Mouse (Mus musculus) heart, embryonic 11.5 days (tissue): Measurements from ENCODE around the gene Tas1r2. TPM values are rescaled to one million over a fixed set of nuclear protein-coding genes. Genes with fewer than 3 reads are reported as not detected.

Source experiments
- ATAC-seq: fragments of 200-750 bp; cut with Nextera tagmentation; replicated peaks from 2 replicates; pipeline ENCODE4 v1.8.0; 2017; ENCODE audit warnings: moderate library complexity; ENCODE audit not compliant: insufficient number of reproducible peaks, low FRiP score, low TSS enrichment
- H3K27ac ChIP-seq: fragments of 300-500 bp; sonication (generic); 2 replicates; pipeline ENCODE4 v1.5.1; 2014; ENCODE audit warnings: mild to moderate bottlenecking, low read depth, low read length
- H3K27me3 ChIP-seq: fragments of 300-500 bp; sonication (generic); 2 replicates; pipeline ENCODE4 v1.6.1; 2014; ENCODE audit warnings: mild to moderate bottlenecking, low read length, mixed read lengths; ENCODE audit not compliant: control insufficient read depth, insufficient read depth
- H3K36me3 ChIP-seq: fragments of 300-500 bp; sonication (generic); 2 replicates; pipeline ENCODE4 v1.6.1; 2014; ENCODE audit warnings: mild to moderate bottlenecking, low read length, moderate library complexity, mixed read lengths; ENCODE audit not compliant: control insufficient read depth, insufficient read depth
- H3K4me1 ChIP-seq: fragments of 300-500 bp; sonication (generic); 2 replicates; pipeline ENCODE4 v1.6.1; 2014; ENCODE audit warnings: low read length; ENCODE audit not compliant: control insufficient read depth, insufficient read depth
- H3K4me2 ChIP-seq: fragments of 300-500 bp; sonication (generic); 2 replicates; pipeline ENCODE4 v1.6.1; 2014; ENCODE audit warnings: mild to moderate bottlenecking, moderate library complexity
- H3K4me3 ChIP-seq: fragments of 300-500 bp; sonication (generic); 2 replicates; pipeline ENCODE4 v1.5.1; 2014; ENCODE audit warnings: low read depth, low read length
- H3K9ac ChIP-seq: fragments of 300-500 bp; sonication (generic); 2 replicates; pipeline ENCODE4 v1.6.1; 2014; ENCODE audit warnings: mild to moderate bottlenecking, low read depth, low read length, moderate library complexity
- H3K9me3 ChIP-seq: fragments of 300-500 bp; sonication (generic); replicated peaks from 2 replicates; pipeline ENCODE4 v1.6.1; 2016; ENCODE audit warnings: low read length; ENCODE audit not compliant: control insufficient read depth
- WGBS: fragments of 180-500 bp; shearing (Covaris S2); extraction: QIAGEN DNeasy Blood & Tissue Kit; methylation state at CpG from one replicate; pipeline ENCODE4 v1.1.7; 2014; ENCODE audit not compliant: insufficient replicate concordance; 5-methylcytosine and 5-hydroxymethylcytosine counted together
- polyA plus RNA-seq: library from polyadenylated mRNA; unstranded; fragments of >200 nt; fragmentation: Nextera tagmentation; extraction: Ambion mirVana; gene quantifications from 2 replicates; pipeline ENCODE4 v1.2.1, GENCODE M21; 2014

Tas1r2 gene
- polyA plus RNA-seq, 1 experiment from 2014 or later = not detected

GRCm38 (mm10) chr4:139675696-139676095 is 22.4 kb downstream of the Tas1r2 start:
- ATAC-seq = no peak
- H3K9me3 ChIP-seq = no peaks in the 10 kb centered on the region
- no peak overlapping the region for H3K9ac ChIP-seq

GRCm38 (mm10) chr4:139683728-139684638 is 30.6 kb downstream of the Tas1r2 start:
- H3K4me1 ChIP-seq = no peaks in the 10 kb centered on the region
- no peak overlapping the region for H3K4me2 ChIP-seq
- H3K27me3 ChIP-seq = 0 out of 2 replicates have a peak, but pooled peaks cover 5% of the 10 kb centered on the region
- WGBS = 67% methylated on average over 22 of the region's 22 CpGs
- no peak for ATAC-seq
- H3K36me3 ChIP-seq = no peaks in the 10 kb centered on the region
- no peaks in the 10 kb centered on the region; the same call in 1 of the 2 replicates for H3K9me3 ChIP-seq
- no peak overlapping the region for H3K4me3 ChIP-seq
- no peak overlapping the region for H3K9ac ChIP-seq
- no peak overlapping the region for H3K27ac ChIP-seq

More at GRCm38 (mm10) chr4:139675696-139676095, 22.4 kb downstream of the Tas1r2 start:
- 43% methylated on average over 9 of the region's 9 CpGs for WGBS
- Histone ChIP-seq H3K36me3 (no peaks in the 10 kb centered on the region), H3K4me1 (no peaks in the 10 kb centered on the region), H3K4me2 (no peak overlapping the region), H3K27me3 (0 out of 2 replicates have a peak, but pooled peaks cover 9% of the 10 kb centered on the region), H3K4me3 (no peak overlapping the region), H3K27ac (no peak overlapping the region)

- Histone ChIP-seq H3K4me1 (no peaks in the 10 kb centered on the region), H3K9me3 (no peaks in the 10 kb centered on the region; the same call in 1 of the 2 replicates), H3K27me3 (peaks cover 6% of the 10 kb centered on the region), H3K36me3 (no peaks in the 10 kb centered on the region), H3K27ac (no peak overlapping the region), H3K4me2 (no peak overlapping the region), H3K9ac (no peak overlapping the region), H3K4me3 (no peak overlapping the region)
- WGBS = 11% methylated on average over 3 of the region's 3 CpGs
- no peak for ATAC-seq
Measured at GRCm38 (mm10) chr4:139684639-139685017, 31.3 kb downstream of the Tas1r2 start.

- H3K27ac ChIP-seq = no peak overlapping the region
- no peak overlapping the region for H3K4me2 ChIP-seq
- H3K4me1 ChIP-seq = no peaks in the 10 kb centered on the region
- H3K4me3 ChIP-seq = no peak overlapping the region
- H3K27me3 ChIP-seq = peaks cover 21% of the 10 kb centered on the region
- no peaks in the 10 kb centered on the region for H3K9me3 ChIP-seq
- H3K36me3 ChIP-seq = no peaks in the 10 kb centered on the region
- ATAC-seq = no peak
- WGBS = 65% methylated on average over 9 of the region's 9 CpGs
- H3K9ac ChIP-seq = no peak overlapping the region
Measured at GRCm38 (mm10) chr4:139688058-139688457, 34.7 kb downstream of the Tas1r2 start.

- no peak for ATAC-seq
- WGBS = 25% methylated on average over 7 of the region's 7 CpGs
- Histone ChIP-seq H3K4me2 (no peak overlapping the region), H3K27ac (no peak overlapping the region), H3K9me3 (no peaks in the 10 kb centered on the region), H3K36me3 (no peaks in the 10 kb centered on the region), H3K4me1 (no peaks in the 10 kb centered on the region), H3K4me3 (no peak overlapping the region), H3K27me3 (peaks cover 30% of the 10 kb centered on the region), H3K9ac (no peak overlapping the region)
Measured at GRCm38 (mm10) chr4:139689627-139690269, 36.4 kb downstream of the Tas1r2 start.

GRCm38 (mm10) chr4:139693315-139693714 is 40.0 kb downstream of the Tas1r2 start:
- H3K4me3 ChIP-seq = no peak overlapping the region
- no peaks in the 10 kb centered on the region for H3K9me3 ChIP-seq
- 48% methylated on average over 5 of the region's 5 CpGs for WGBS
- ATAC-seq = no peak
- peaks cover 32% of the 10 kb centered on the region for H3K27me3 ChIP-seq
- H3K9ac ChIP-seq = no peak overlapping the region
- H3K4me1 ChIP-seq = no peaks in the 10 kb centered on the region
- H3K36me3 ChIP-seq = no peaks in the 10 kb centered on the region
- no peak overlapping the region for H3K27ac ChIP-seq
- no peak overlapping the region for H3K4me2 ChIP-seq

GRCm38 (mm10) chr4:139697755-139698154 is 44.4 kb downstream of the Tas1r2 start:
- Histone ChIP-seq H3K4me1 (no peaks in the 10 kb centered on the region), H3K4me2 (no peak overlapping the region), H3K27ac (no peak overlapping the region), H3K36me3 (no peaks in the 10 kb centered on the region), H3K9me3 (no peaks in the 10 kb centered on the region), H3K4me3 (no peak overlapping the region), H3K9ac (no peak overlapping the region), H3K27me3 (peaks cover 23% of the 10 kb centered on the region)
- 12% methylated on average over 9 of the region's 9 CpGs for WGBS
- no peak for ATAC-seq

GRCm38 (mm10) chr4:139698602-139699001 is 45.3 kb downstream of the Tas1r2 start:
- no peak overlapping the region for H3K9ac ChIP-seq
- H3K4me1 ChIP-seq = no peaks in the 10 kb centered on the region
- H3K4me3 ChIP-seq = no peak overlapping the region
- no peak overlapping the region for H3K4me2 ChIP-seq
- ATAC-seq = no peak
- WGBS = 50% methylated on average over 8 of the region's 8 CpGs
- no peaks in the 10 kb centered on the region for H3K9me3 ChIP-seq
- H3K27ac ChIP-seq = no peak overlapping the region
- no peaks in the 10 kb centered on the region for H3K36me3 ChIP-seq
- peaks cover 23% of the 10 kb centered on the region for H3K27me3 ChIP-seq
